Mouse (Mus musculus) intestine, postnatal 0 days (tissue): ENCODE results near the gene Tpp1. TPM values are rescaled to one million over a fixed set of nuclear protein-coding genes. Genes with fewer than 3 reads are reported as not detected.

Source experiments
- ATAC-seq: fragments of 200-750 bp; cut with Nextera tagmentation; 2 replicates; pipeline ENCODE4 v1.8.0; 2017; ENCODE audit warnings: mild to moderate bottlenecking, moderate TSS enrichment, moderate library complexity
- H3K27ac ChIP-seq: fragments of 300-500 bp; sonication (generic); 2 replicates; pipeline ENCODE4 v1.5.1; 2014; ENCODE audit warnings: mild to moderate bottlenecking, low read depth, low read length, moderate library complexity
- H3K27me3 ChIP-seq: fragments of 300-500 bp; sonication (generic); replicated peaks from 2 replicates; pipeline ENCODE4 v1.6.1; 2014; ENCODE audit warnings: low read length, mixed read lengths; ENCODE audit not compliant: control insufficient read depth, insufficient read depth
- H3K36me3 ChIP-seq: fragments of 300-500 bp; sonication (generic); 2 replicates; pipeline ENCODE4 v1.6.1; 2014; ENCODE audit warnings: mild to moderate bottlenecking, moderate library complexity; ENCODE audit not compliant: control insufficient read depth, insufficient read depth
- H3K4me1 ChIP-seq: fragments of 300-500 bp; sonication (generic); replicated peaks from 2 replicates; pipeline ENCODE4 v1.6.1; 2014; ENCODE audit warnings: antibody characterized with exemption, low read length, mixed read lengths; ENCODE audit not compliant: control insufficient read depth, insufficient read depth
- H3K4me2 ChIP-seq: fragments of 300-500 bp; sonication (generic); replicated peaks from 2 replicates; pipeline ENCODE4 v1.6.1; 2014; ENCODE audit warnings: low read depth, mild to moderate bottlenecking, moderate library complexity
- H3K4me3 ChIP-seq: fragments of 300-500 bp; sonication (generic); 2 replicates; pipeline ENCODE4 v1.5.1; 2014; ENCODE audit warnings: low read depth, low read length
- H3K9ac ChIP-seq: fragments of 300-500 bp; sonication (generic); 2 replicates; pipeline ENCODE4 v1.6.1; 2014; ENCODE audit warnings: mild to moderate bottlenecking, low read depth, low read length
- H3K9me3 ChIP-seq: fragments of 300-500 bp; sonication (generic); 2 replicates; pipeline ENCODE4 v1.6.1; 2016; ENCODE audit warnings: mixed run types; ENCODE audit not compliant: control insufficient read depth
- CTCF ChIP-seq: sonication (generic); IDR thresholded peaks from 2 replicates; pipeline ENCODE4 v1.5.1; 2016; ENCODE audit warnings: low read depth, mild to moderate bottlenecking, control low read depth, antibody characterized with exemption, moderate library complexity
- WGBS: fragments of 180-500 bp; shearing (Covaris S2); extraction: QIAGEN DNeasy Blood & Tissue Kit; methylation state at CpG from one replicate; pipeline ENCODE4 v1.1.7; 2014; 5-methylcytosine and 5-hydroxymethylcytosine counted together
- polyA plus RNA-seq: library from polyadenylated mRNA; unstranded; fragments of >200 nt; fragmentation: Nextera tagmentation; extraction: Ambion mirVana; gene quantifications from 2 replicates; pipeline ENCODE4 v1.2.1, GENCODE M21; 2015

Gene Tpp1
- polyA plus RNA-seq, 1 experiment from 2014 or later: 176 TPM

DNA sequence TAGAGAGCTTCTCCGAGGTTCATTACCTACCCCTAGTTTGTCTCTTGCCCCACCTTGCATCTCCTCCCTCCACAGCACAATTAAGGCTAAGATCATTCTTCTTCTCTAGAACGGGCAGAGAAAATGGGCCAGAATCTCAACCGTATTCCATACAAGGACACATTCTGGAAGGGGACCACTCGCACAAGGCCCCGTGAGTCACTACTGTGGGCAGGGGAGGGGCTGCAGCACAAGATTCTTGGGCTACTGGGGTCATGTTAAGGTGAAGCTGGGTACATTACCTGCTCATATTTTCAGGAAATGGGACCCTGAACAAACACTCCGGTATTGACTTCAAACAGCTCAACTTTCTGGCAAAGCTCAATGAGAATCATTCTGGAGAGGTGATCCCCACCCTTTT lies 11.2 kb downstream of the Tpp1 start:
- no peak overlapping the region for H3K4me3 ChIP-seq
- H3K9ac ChIP-seq: no peak overlapping the region
- no peaks in the 10 kb centered on the region for H3K9me3 ChIP-seq
- no peaks in the 10 kb centered on the region for H3K4me1 ChIP-seq
- no peak for ATAC-seq
- no peak for TF ChIP-seq CTCF
- no peaks in the 10 kb centered on the region for H3K27me3 ChIP-seq
- H3K4me2 ChIP-seq: no peak overlapping the region
- H3K27ac ChIP-seq: no peak overlapping the region; the same call in 1 of the 2 replicates
- H3K36me3 ChIP-seq: peaks cover 29% of the 10 kb centered on the region
- WGBS: 71% methylated on average over 6 of the region's 6 CpGs

GRCm38 (mm10) chr7:105740089-105740795 lies 11.8 kb downstream of the Tpp1 start:
- Histone ChIP-seq H3K4me1 (no peaks in the 10 kb centered on the region), H3K9me3 (no peaks in the 10 kb centered on the region), H3K36me3 (peaks cover 29% of the 10 kb centered on the region), H3K4me2 (no peak overlapping the region), H3K4me3 (no peak overlapping the region), H3K27ac (no peak overlapping the region), H3K9ac (no peak overlapping the region), H3K27me3 (no peaks in the 10 kb centered on the region)
- no peak for TF ChIP-seq CTCF
- no peak for ATAC-seq
- WGBS: 87% methylated on average over 13 of the region's 13 CpGs

DNA sequence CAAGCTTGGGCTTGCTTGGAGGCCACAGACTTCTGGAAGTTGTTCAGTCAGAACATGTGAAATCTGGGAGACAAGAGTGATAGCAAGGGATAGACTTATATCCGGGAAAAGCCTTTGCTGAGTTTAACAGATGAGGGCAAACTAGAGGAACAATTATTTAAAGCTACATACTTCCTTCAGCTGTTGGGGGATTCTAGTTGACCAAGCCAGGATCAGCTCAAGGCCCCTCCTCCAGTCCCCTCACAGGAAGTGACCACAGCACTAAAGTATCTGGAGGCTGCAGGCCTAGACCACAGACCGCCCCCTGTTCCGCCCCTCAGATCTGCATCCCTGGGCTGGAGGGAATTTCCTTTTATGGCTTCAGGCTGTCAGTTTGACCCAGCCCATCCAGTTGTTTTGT lies 13.1 kb downstream of the Tpp1 start:
- no peak for ATAC-seq
- TF ChIP-seq CTCF: no peak; the same call in 1 of the 2 replicates
- peak overlapping the region; percentile 92 for H3K4me2 ChIP-seq
- no peaks in the 10 kb centered on the region for H3K4me1 ChIP-seq
- WGBS: 32% methylated on average over 3 of the region's 3 CpGs
- no peaks in the 10 kb centered on the region for H3K27me3 ChIP-seq
- H3K27ac ChIP-seq: peak overlapping the region; percentile 78
- H3K4me3 ChIP-seq: peak overlapping the region; percentile 93
- peak overlapping the region; percentile 43; the same call in 1 of the 2 replicates for H3K9ac ChIP-seq
- H3K9me3 ChIP-seq: no peaks in the 10 kb centered on the region
- H3K36me3 ChIP-seq: peaks cover 35% of the 10 kb centered on the region

GRCm38 (mm10) chr7:105738286-105738685 lies 13.7 kb downstream of the Tpp1 start:
- H3K9ac ChIP-seq: peak overlapping the region; percentile 43; the same call in 1 of the 2 replicates
- no peaks in the 10 kb centered on the region for H3K27me3 ChIP-seq
- H3K27ac ChIP-seq: peak overlapping the region; percentile 78
- no peaks in the 10 kb centered on the region for H3K9me3 ChIP-seq
- no peak for TF ChIP-seq CTCF
- peaks cover 41% of the 10 kb centered on the region for H3K36me3 ChIP-seq
- ATAC-seq: no peak
- peak overlapping the region; percentile 93 for H3K4me3 ChIP-seq
- WGBS: 51% methylated on average over 2 of the region's 2 CpGs
- H3K4me2 ChIP-seq: peak overlapping the region; percentile 92
- no peaks in the 10 kb centered on the region for H3K4me1 ChIP-seq

GRCm38 (mm10) chr7:105737648-105738047 lies 14.4 kb downstream of the Tpp1 start:
- Histone ChIP-seq H3K27me3 (no peaks in the 10 kb centered on the region), H3K27ac (0 out of 2 replicates have a peak overlapping the region, but pooled peaks have one; percentile 17), H3K4me3 (peak overlapping the region; percentile 93), H3K36me3 (peaks cover 47% of the 10 kb centered on the region), H3K4me2 (peak overlapping the region; percentile 92), H3K4me1 (no peaks in the 10 kb centered on the region), H3K9ac (peak overlapping the region; percentile 89), H3K9me3 (no peaks in the 10 kb centered on the region)
- TF ChIP-seq CTCF: no peak
- no peak for ATAC-seq
- WGBS: 26% methylated on average over 3 of the region's 3 CpGs

- no peak for TF ChIP-seq CTCF
- Histone ChIP-seq H3K4me3 (peak within 1 kb of the TSS; percentile 93), H3K9ac (peak within 1 kb of the TSS; percentile 89), H3K4me1 (no peaks in the 10 kb centered on the region), H3K36me3 (peaks cover 46% of the 10 kb centered on the region), H3K27ac (peak within 1 kb of the TSS; percentile 87), H3K27me3 (no peaks in the 10 kb centered on the region), H3K9me3 (no peaks in the 10 kb centered on the region), H3K4me2 (peak within 1 kb of the TSS; percentile 92)
- 0% methylated on average over 30 of the region's 30 CpGs for WGBS
- peak; percentile 24 for ATAC-seq
Measured at GRCm38 (mm10) chr7:105736911-105737521, 15.0 kb downstream of the Tpp1 start, which contains the start of gene Rrp8. Gene Rrp8, minus strand, starts transcription at chr7:105737385.
